13 mouse cellular contexts compared by ENCODE assay signal in the genomic region with DNA sequence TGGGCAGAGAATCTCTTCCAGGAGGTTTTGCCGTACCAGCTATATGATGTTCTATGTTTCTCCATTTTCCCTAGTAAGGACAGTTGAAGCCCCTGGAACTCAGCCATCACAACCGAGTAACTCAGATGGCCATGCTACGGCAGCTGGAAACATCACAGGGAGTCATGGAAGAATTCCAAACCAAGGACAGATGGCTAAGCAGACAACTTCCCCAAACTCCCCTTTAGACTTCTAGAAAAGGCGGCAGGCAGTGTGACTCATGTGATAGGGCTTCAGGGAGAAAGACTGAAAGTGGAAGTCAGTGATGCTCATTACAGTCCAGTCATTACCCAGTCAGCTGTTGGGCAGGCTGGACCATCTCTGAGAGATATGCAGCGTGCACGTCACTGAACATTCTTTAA. TPM values are rescaled to one million over a fixed set of nuclear protein-coding genes. Genes with fewer than 3 reads are reported as not detected.
DNase-seq lines count a peak whose midpoint lies in the region; ATAC-seq lines count a peak whose summit lies in the region.
"Had no signal": no experiment of that assay in that cellular context is flagged by ENCODE, and none has a peak within 500 bp of the region (broad histone marks: within the 10 kb centered on the region; RNA-seq: fewer than 3 reads in every experiment).

No protein-coding gene starts in this region.

- peak; percentile 89 to 90 for DNase-seq in cerebellum, postnatal 10 days
- no peak for DNase-seq in cerebellum, adult 9-10 months
- DNase-seq in kidney, postnatal 25 days, result no peak
- peak; percentile 81 for DNase-seq in 416B (ENCODE audit: low read depth)
- peak; percentile 16 for DNase-seq in heart, postnatal 4 days
- DNase-seq in urinary bladder, postnatal 10 days (ENCODE audit: low spot score), result no peak
- DNase-seq: gastrocnemius, postnatal 36 days had no signal

- no peak overlapping the region for H3K4me3 ChIP-seq in kidney, embryonic 16.5 days (ENCODE audit: low read length)
- no peak overlapping the region for H3K4me3 ChIP-seq in forebrain, embryonic 13.5 days
- H3K4me3 ChIP-seq: embryonic facial prominence, embryonic 15.5 days; neural tube, embryonic 15.5 days had no signal

- H3K9me3 ChIP-seq in kidney, embryonic 16.5 days (ENCODE audit: low read length), result no peaks in the 10 kb centered on the region
- no peaks in the 10 kb centered on the region for H3K9me3 ChIP-seq in forebrain, embryonic 13.5 days (replicated peaks)
- H3K9me3 ChIP-seq: embryonic facial prominence, embryonic 15.5 days; neural tube, embryonic 15.5 days had no signal

- 59% methylated on average over 6 of the region's 6 CpGs for WGBS in kidney, embryonic 16.5 days
- WGBS in forebrain, embryonic 13.5 days, result 77% methylated on average over 6 of the region's 6 CpGs

- no peak for ATAC-seq in kidney, embryonic 16.5 days (ENCODE audit: low FRiP score, low TSS enrichment)
- ATAC-seq in forebrain, embryonic 13.5 days, result no peak

- H3K36me3 ChIP-seq in kidney, embryonic 16.5 days (ENCODE audit: insufficient read depth, low read length), result no peaks in the 10 kb centered on the region
- H3K36me3 ChIP-seq in forebrain, embryonic 13.5 days (ENCODE audit: poor library complexity, severe bottlenecking), result no peaks in the 10 kb centered on the region
- H3K36me3 ChIP-seq: embryonic facial prominence, embryonic 15.5 days; neural tube, embryonic 15.5 days had no signal

- H3K27me3 ChIP-seq in kidney, embryonic 16.5 days (ENCODE audit: insufficient read depth, low read length), result no peaks in the 10 kb centered on the region
- no peaks in the 10 kb centered on the region for H3K27me3 ChIP-seq in forebrain, embryonic 13.5 days
- H3K27me3 ChIP-seq: embryonic facial prominence, embryonic 15.5 days; neural tube, embryonic 15.5 days had no signal

- no peaks in the 10 kb centered on the region for H3K4me1 ChIP-seq in kidney, embryonic 16.5 days (ENCODE audit: insufficient read depth, low read length)
- H3K4me1 ChIP-seq in forebrain, embryonic 13.5 days, result peaks cover 23% of the 10 kb centered on the region
- H3K4me1 ChIP-seq: neural tube, embryonic 15.5 days had no signal

- no peak overlapping the region for H3K4me2 ChIP-seq in kidney, embryonic 16.5 days (replicated peaks; ENCODE audit: low read depth, low read length)
- H3K4me2 ChIP-seq in forebrain, embryonic 13.5 days, result no peak overlapping the region
- H3K4me2 ChIP-seq: embryonic facial prominence, embryonic 15.5 days; neural tube, embryonic 15.5 days had no signal

- no peak overlapping the region for H3K9ac ChIP-seq in kidney, embryonic 16.5 days (replicated peaks; ENCODE audit: low read length)
- H3K9ac ChIP-seq in forebrain, embryonic 13.5 days, result no peak overlapping the region
- H3K9ac ChIP-seq: embryonic facial prominence, embryonic 15.5 days; neural tube, embryonic 15.5 days had no signal

- H3K27ac ChIP-seq in kidney, embryonic 16.5 days (ENCODE audit: low read length), result peak overlapping the region; percentile 13; the same call in 1 of the 2 replicates
- H3K27ac ChIP-seq in forebrain, embryonic 13.5 days, result no peak overlapping the region
- H3K27ac ChIP-seq: embryonic facial prominence, embryonic 15.5 days; neural tube, embryonic 15.5 days had no signal

RNA-seq across cellular contexts. Expression of a gene that starts 6.6 kb away (rescaled TPM):
- polyA plus RNA-seq in kidney, embryonic 16.5 days (2015; fragmentation: Nextera tagmentation; extraction: Ambion mirVana), result 1.4 and 1.7 TPM in 2 replicates
- total RNA-seq in heart, postnatal 4 days (2021), result 10 to 100 TPM; 35.0 to 35.1 TPM
- polyA plus RNA-seq in forebrain, embryonic 13.5 days (2015; fragmentation: Nextera tagmentation; extraction: Ambion mirVana), result 3.5 and 4.3 TPM in 2 replicates

RNA-seq across cellular contexts. Expression of a gene that starts 8.5 kb away (rescaled TPM):
- polyA plus RNA-seq in kidney, embryonic 16.5 days (2015; fragmentation: Nextera tagmentation; extraction: Ambion mirVana), result not detected in 2 replicates
- 10 to 100 TPM; 12.8 to 14.2 TPM for total RNA-seq in heart, postnatal 4 days (2021)
- polyA plus RNA-seq in forebrain, embryonic 13.5 days (2015; fragmentation: Nextera tagmentation; extraction: Ambion mirVana), result not detected in 2 replicates
- polyA plus RNA-seq: embryonic facial prominence, embryonic 15.5 days; liver, embryonic 16.5 days; neural tube, embryonic 15.5 days; stomach, embryonic 14.5 days had no signal

Comparison
In these comparisons a context has a peak if more than half of its experiments do, and no peak if none do; other contexts are left out.
1. DNase-seq: peak in cerebellum, postnatal 10 days (2 of 2), 416B (single experiment) and heart, postnatal 4 days (single experiment); none in cerebellum, adult 9-10 months (single experiment), kidney, postnatal 25 days (0 of 2) and urinary bladder, postnatal 10 days (single experiment).